Comparison of ENCODE assay signal across 13 mouse cellular contexts in the genomic region with DNA sequence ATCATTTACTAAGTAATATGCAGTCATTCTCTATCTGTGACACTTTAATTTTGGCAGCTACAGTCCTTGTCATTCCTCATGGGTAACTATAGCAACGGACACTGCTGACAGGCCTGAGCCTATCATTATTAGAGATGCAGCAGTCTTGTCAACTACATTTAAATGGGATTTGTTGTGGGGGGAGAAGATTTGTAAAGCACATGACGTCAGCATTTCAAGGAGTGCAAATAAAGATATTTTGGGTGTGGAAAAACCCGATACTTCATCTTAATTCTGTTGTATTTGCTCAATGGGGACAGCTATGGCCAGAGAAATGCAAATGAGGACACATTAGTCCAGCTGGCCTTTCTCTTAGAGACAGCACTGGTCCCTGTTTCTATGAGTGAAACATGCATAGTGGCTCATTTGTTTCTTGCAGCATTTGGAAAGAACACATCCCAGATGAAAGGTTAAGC. TPM values are rescaled to one million over a fixed set of nuclear protein-coding genes. Genes with fewer than 3 reads are reported as not detected.
DNase-seq lines count a peak whose midpoint lies in the region; ATAC-seq lines count a peak whose summit lies in the region.
"Had no signal": no experiment of that assay in that cellular context is flagged by ENCODE, and none has a peak within 500 bp of the region (broad histone marks: within the 10 kb centered on the region; RNA-seq: fewer than 3 reads in every experiment).

No protein-coding gene starts in this region.

- H3K4me2 ChIP-seq in embryonic facial prominence, embryonic 14.5 days (ENCODE audit: low read depth, low read length), result no peak overlapping the region
- no peak overlapping the region for H3K4me2 ChIP-seq in forebrain, embryonic 16.5 days (ENCODE audit: low read length)
- no peak overlapping the region for H3K4me2 ChIP-seq in midbrain, embryonic 15.5 days
- H3K4me2 ChIP-seq in liver, embryonic 12.5 days, result no peak overlapping the region
- H3K4me2 ChIP-seq: embryonic facial prominence, embryonic 12.5 days; limb, embryonic 15.5 days had no signal

- H3K36me3 ChIP-seq in embryonic facial prominence, embryonic 14.5 days (ENCODE audit: control insufficient read depth, insufficient read depth, low read length), result no peaks in the 10 kb centered on the region
- no peaks in the 10 kb centered on the region for H3K36me3 ChIP-seq in forebrain, embryonic 16.5 days (ENCODE audit: control insufficient read depth, insufficient read depth)
- no peaks in the 10 kb centered on the region for H3K36me3 ChIP-seq in midbrain, embryonic 15.5 days (replicated peaks)
- H3K36me3 ChIP-seq in liver, embryonic 12.5 days, result no peaks in the 10 kb centered on the region
- H3K36me3 ChIP-seq: embryonic facial prominence, embryonic 12.5 days; heart, embryonic 10.5 days; limb, embryonic 15.5 days had no signal

- no peaks in the 10 kb centered on the region for H3K27me3 ChIP-seq in embryonic facial prominence, embryonic 14.5 days (replicated peaks; ENCODE audit: control insufficient read depth, insufficient read depth, low read length)
- no peaks in the 10 kb centered on the region for H3K27me3 ChIP-seq in forebrain, embryonic 16.5 days (replicated peaks; ENCODE audit: control insufficient read depth, insufficient read depth, low read length)
- no peaks in the 10 kb centered on the region for H3K27me3 ChIP-seq in midbrain, embryonic 15.5 days (replicated peaks)
- H3K27me3 ChIP-seq in liver, embryonic 12.5 days (replicated peaks), result no peaks in the 10 kb centered on the region
- H3K27me3 ChIP-seq: CH12.LX; embryonic facial prominence, embryonic 12.5 days; limb, embryonic 15.5 days had no signal

- no peaks in the 10 kb centered on the region for H3K4me1 ChIP-seq in embryonic facial prominence, embryonic 14.5 days (ENCODE audit: control insufficient read depth, insufficient read depth, low read length)
- H3K4me1 ChIP-seq in forebrain, embryonic 16.5 days (replicated peaks; ENCODE audit: control insufficient read depth, insufficient read depth, low read length), result peaks cover 8% of the 10 kb centered on the region
- peaks cover 9% of the 10 kb centered on the region for H3K4me1 ChIP-seq in midbrain, embryonic 15.5 days
- no peaks in the 10 kb centered on the region for H3K4me1 ChIP-seq in liver, embryonic 12.5 days
- H3K4me1 ChIP-seq: embryonic facial prominence, embryonic 12.5 days; heart, embryonic 10.5 days; limb, embryonic 15.5 days had no signal

- no peak overlapping the region for H3K4me3 ChIP-seq in embryonic facial prominence, embryonic 14.5 days (ENCODE audit: low read depth, low read length)
- no peak overlapping the region for H3K4me3 ChIP-seq in forebrain, embryonic 16.5 days (replicated peaks; ENCODE audit: low read length)
- H3K4me3 ChIP-seq in midbrain, embryonic 15.5 days, result no peak overlapping the region
- no peak overlapping the region for H3K4me3 ChIP-seq in liver, embryonic 12.5 days
- H3K4me3 ChIP-seq: embryonic facial prominence, embryonic 12.5 days; heart, embryonic 10.5 days; limb, embryonic 15.5 days had no signal

- 74% methylated on average over 3 of the region's 3 CpGs for WGBS in embryonic facial prominence, embryonic 14.5 days
- 22% methylated on average over 3 of the region's 3 CpGs for WGBS in forebrain, embryonic 16.5 days
- 13% methylated on average over 3 of the region's 3 CpGs for WGBS in midbrain, embryonic 15.5 days
- 55% methylated on average over 3 of the region's 3 CpGs for WGBS in liver, embryonic 12.5 days (ENCODE audit: insufficient replicate concordance)

- 0 out of 2 replicates have a peak, but pooled peaks have one; percentile 22 for ATAC-seq in embryonic facial prominence, embryonic 14.5 days (ENCODE audit: low read depth)
- peak; percentile 99 for ATAC-seq in forebrain, embryonic 16.5 days
- peak; percentile 98 for ATAC-seq in midbrain, embryonic 15.5 days (replicated peaks)
- ATAC-seq in liver, embryonic 12.5 days, result no peak

- no peak overlapping the region for H3K9ac ChIP-seq in embryonic facial prominence, embryonic 14.5 days (ENCODE audit: low read depth, low read length)
- H3K9ac ChIP-seq in forebrain, embryonic 16.5 days (replicated peaks; ENCODE audit: low read depth, low read length), result no peak overlapping the region
- H3K9ac ChIP-seq in midbrain, embryonic 15.5 days, result no peak overlapping the region
- no peak overlapping the region for H3K9ac ChIP-seq in liver, embryonic 12.5 days
- H3K9ac ChIP-seq: embryonic facial prominence, embryonic 12.5 days; limb, embryonic 15.5 days had no signal

- no peak overlapping the region for H3K27ac ChIP-seq in embryonic facial prominence, embryonic 14.5 days (replicated peaks; ENCODE audit: low read depth, low read length)
- peak overlapping the region; percentile 41; the same call in 1 of the 2 replicates for H3K27ac ChIP-seq in forebrain, embryonic 16.5 days (ENCODE audit: low read length)
- peak overlapping the region; percentile 68 for H3K27ac ChIP-seq in midbrain, embryonic 15.5 days
- no peak overlapping the region for H3K27ac ChIP-seq in liver, embryonic 12.5 days
- H3K27ac ChIP-seq: embryonic facial prominence, embryonic 12.5 days; heart, embryonic 10.5 days; limb, embryonic 15.5 days had no signal

- no peaks in the 10 kb centered on the region for H3K9me3 ChIP-seq in embryonic facial prominence, embryonic 14.5 days (ENCODE audit: control insufficient read depth, low read length)
- H3K9me3 ChIP-seq in forebrain, embryonic 16.5 days (ENCODE audit: control insufficient read depth, low read length), result no peaks in the 10 kb centered on the region
- H3K9me3 ChIP-seq in midbrain, embryonic 15.5 days, result no peaks in the 10 kb centered on the region
- no peaks in the 10 kb centered on the region for H3K9me3 ChIP-seq in liver, embryonic 12.5 days (replicated peaks)
- H3K9me3 ChIP-seq: embryonic facial prominence, embryonic 12.5 days; heart, embryonic 10.5 days; limb, embryonic 15.5 days had no signal

- peak; percentile 64 for DNase-seq in layer of hippocampus, adult 9-11 months
- no peak for DNase-seq in layer of hippocampus, postnatal 25 days (ENCODE audit: extremely low spot score in 1 of 2, low spot score in 1 of 2)
- no peak for DNase-seq in embryonic facial prominence, embryonic 14.5 days (ENCODE audit: low spot score)
- DNase-seq in right cerebral cortex, postnatal 4 days, result no peak
- DNase-seq: adrenal gland, postnatal 14 days; cerebellum, adult 11-12 months had no signal

RNA-seq across cellular contexts. Expression of gene Kcne4, which starts 55.5 kb away (rescaled TPM):
- under 1 TPM; 0.62 to 0.73 TPM for total RNA-seq in layer of hippocampus, postnatal 25 days (2021)
- polyA plus RNA-seq in embryonic facial prominence, embryonic 14.5 days (2014; fragmentation: Nextera tagmentation; extraction: Ambion mirVana), result 16.4 and 22.5 TPM in 2 replicates
- polyA plus RNA-seq in forebrain, embryonic 16.5 days (2015; fragmentation: Nextera tagmentation; extraction: Ambion mirVana), result 1.1 and 2.1 TPM in 2 replicates
- polyA plus RNA-seq in midbrain, embryonic 15.5 days (2015; fragmentation: Nextera tagmentation; extraction: Ambion mirVana), result 1.6 and 1.9 TPM in 2 replicates
- 0.07 and 0.12 TPM in 2 replicates for polyA plus RNA-seq in liver, embryonic 12.5 days (2016; fragmentation: Nextera tagmentation; extraction: Ambion mirVana)
- total RNA-seq: CH12.LX had no signal

Comparison
In these comparisons a context has a peak if more than half of its experiments do, and no peak if none do; other contexts are left out.
1. H3K27ac ChIP-seq: peak in forebrain, embryonic 16.5 days (single experiment) and midbrain, embryonic 15.5 days (single experiment); none in embryonic facial prominence, embryonic 14.5 days (single experiment) and liver, embryonic 12.5 days (single experiment).